Mouse (Mus musculus): ENCODE measurements around the gene Gif. TPM values are rescaled to one million over a fixed set of nuclear protein-coding genes. Genes with fewer than 3 reads are reported as not detected.

Gif gene
- not detected for total RNA-seq (2021)
- long read RNA-seq, experiment 1: 0 reads
- long read RNA-seq, experiment 2: 0 reads

- no peak for DNase-seq
These were observed at the start of gene Gif for GRCm38 (mm10) chr19:11747298-11747697. TSS of gene Gif (plus strand) at chr19:11747554.

- DNase-seq: no peak
These were observed 49.0 kb upstream of the Gif start for GRCm38 (mm10) chr19:11698342-11698741.

GRCm38 (mm10) chr19:11712451-11712850 is 34.9 kb upstream of the Gif start:
- DNase-seq: peak; percentile 51

GRCm38 (mm10) chr19:11720071-11720470 is 27.3 kb upstream of the Gif start:
- DNase-seq: no peak

- no peak for DNase-seq
These were observed 23.5 kb upstream of the Gif start for GRCm38 (mm10) chr19:11723870-11724269.

- no peak for DNase-seq
These were observed 23.1 kb upstream of the Gif start for GRCm38 (mm10) chr19:11724275-11724674.

- no peak for DNase-seq
These were observed 21.4 kb upstream of the Gif start for GRCm38 (mm10) chr19:11725915-11726314.

- no peak for DNase-seq
These were observed 20.1 kb upstream of the Gif start for GRCm38 (mm10) chr19:11727304-11727703.

- no peak for DNase-seq
These were observed 17.1 kb upstream of the Gif start for GRCm38 (mm10) chr19:11730278-11730677.

GRCm38 (mm10) chr19:11736455-11736854 is 10.9 kb upstream of the Gif start:
- no peak for DNase-seq

- DNase-seq: no peak
These were observed 1.7 kb upstream of the Gif start for GRCm38 (mm10) chr19:11745680-11746079.

- DNase-seq: no peak
These were observed 17.7 kb downstream of the Gif start for GRCm38 (mm10) chr19:11765059-11765458.

GRCm38 (mm10) chr19:11766413-11766812 is 19.1 kb downstream of the Gif start:
- no peak for DNase-seq

GRCm38 (mm10) chr19:11768163-11768562 is 20.8 kb downstream of the Gif start:
- DNase-seq: peak; percentile 39

- no peak for DNase-seq
These were observed 22.0 kb downstream of the Gif start for GRCm38 (mm10) chr19:11769257-11769920.

GRCm38 (mm10) chr19:11770205-11770892 is 23.0 kb downstream of the Gif start, which contains the start of gene Mrpl16:
TSS of gene Mrpl16 (plus strand) at chr19:11770391.
- DNase-seq: peak; percentile 92

- DNase-seq: peak; percentile 82
These were observed 30.0 kb downstream of the Gif start for GRCm38 (mm10) chr19:11777191-11777865.

- DNase-seq: no peak
These were observed 38.2 kb downstream of the Gif start for GRCm38 (mm10) chr19:11785409-11786154.

- DNase-seq: no peak
These were observed 40.5 kb downstream of the Gif start for GRCm38 (mm10) chr19:11787826-11788225.

GRCm38 (mm10) chr19:11788876-11789275 is 41.5 kb downstream of the Gif start:
- no peak for DNase-seq

GRCm38 (mm10) chr19:11791825-11792224 is 44.5 kb downstream of the Gif start:
- DNase-seq: no peak

- no peak for DNase-seq
These were observed 46.5 kb downstream of the Gif start for GRCm38 (mm10) chr19:11793741-11794359.

All from adrenal gland, postnatal 10 days (tissue).